Mouse (Mus musculus) embryo, embryonic 10 days (tissue): Measurements from ENCODE around the gene Fas.
A peak's percentile ranks its signal among the peaks of the same experiment; 100 is the strongest.

Experiments used
- DNase-seq: peaks from one replicate; pipeline ENCODE4 v3.0.0-alpha.2; 2015; ENCODE audit warnings: low spot score

The Fas gene

DNA sequence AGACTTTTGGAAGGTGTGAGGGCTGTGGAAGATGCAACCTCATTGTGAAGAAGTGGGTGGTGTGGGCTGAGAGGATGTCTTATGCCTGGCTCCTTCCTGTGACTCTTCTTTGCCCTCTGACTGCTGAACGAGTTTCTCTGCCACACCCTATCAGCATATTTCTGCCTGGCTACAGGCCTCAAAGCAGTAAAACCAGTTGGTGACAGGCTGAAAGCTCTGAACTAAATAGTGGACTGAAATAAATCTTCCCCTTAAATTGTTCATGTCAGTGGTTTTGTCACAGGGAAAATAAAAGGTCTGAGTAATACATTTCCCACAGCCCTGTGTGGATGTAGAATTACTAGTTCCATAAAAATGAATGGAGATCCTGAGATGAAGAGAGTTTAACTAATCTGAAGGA, 79.1 kb downstream of the Fas start:
- peak; percentile 27 for DNase-seq

DNA sequence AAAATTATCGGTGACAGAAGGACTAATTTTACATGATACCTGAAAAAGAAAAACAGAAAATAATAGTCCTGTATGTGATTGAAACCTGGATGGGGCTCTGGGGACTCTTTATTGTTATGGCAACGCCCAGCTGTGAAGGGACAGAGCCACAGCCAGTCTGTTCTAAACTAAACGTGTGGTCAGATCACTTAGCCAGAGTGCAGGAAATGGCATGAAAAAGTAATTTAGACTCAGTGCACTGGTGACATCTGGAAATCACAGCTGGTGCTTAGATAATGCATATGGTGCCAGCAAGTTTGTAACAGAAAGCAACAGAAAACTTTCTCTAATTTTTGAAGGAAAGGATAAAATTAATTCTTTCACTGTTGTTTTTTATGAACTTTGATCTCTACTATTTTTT, 79.9 kb downstream of the Fas start:
- peak; percentile 33 for DNase-seq
